Mouse (Mus musculus) layer of hippocampus, adult 2 months (tissue): ENCODE measurements around the gene Kif5c. TPM values are rescaled to one million over a fixed set of nuclear protein-coding genes. Genes with fewer than 3 reads are reported as not detected.

ENCODE experiments used
- DNase-seq, 2 experiments: peaks; one replicate each; pipeline ENCODE4 v3.0.0; 2022; ENCODE audit warnings: low spot score in 2 of 2
- H3K27ac ChIP-seq: fragments of 200-600 bp; 2 replicates; pipeline ENCODE4 v1.8.1; 2022
- H3K4me3 ChIP-seq: fragments of 200-600 bp; 2 replicates; pipeline ENCODE4 v1.8.1; 2022; ENCODE audit warnings: mild to moderate bottlenecking
- CTCF ChIP-seq: fragments of 200-600 bp; conservative IDR thresholded peaks from 2 replicates; pipeline ENCODE4 v1.8.1; 2022; ENCODE audit warnings: antibody characterized with exemption, mild to moderate bottlenecking, moderate library complexity
- total RNA-seq, 2 experiments: library from RNA; stranded (reverse); gene quantifications; 2 replicates each; pipeline ENCODE4 v1.2.3; 2021

The Kif5c gene
- total RNA-seq, 2 experiments from 2014 or later, result 467 to 553 TPM

DNA sequence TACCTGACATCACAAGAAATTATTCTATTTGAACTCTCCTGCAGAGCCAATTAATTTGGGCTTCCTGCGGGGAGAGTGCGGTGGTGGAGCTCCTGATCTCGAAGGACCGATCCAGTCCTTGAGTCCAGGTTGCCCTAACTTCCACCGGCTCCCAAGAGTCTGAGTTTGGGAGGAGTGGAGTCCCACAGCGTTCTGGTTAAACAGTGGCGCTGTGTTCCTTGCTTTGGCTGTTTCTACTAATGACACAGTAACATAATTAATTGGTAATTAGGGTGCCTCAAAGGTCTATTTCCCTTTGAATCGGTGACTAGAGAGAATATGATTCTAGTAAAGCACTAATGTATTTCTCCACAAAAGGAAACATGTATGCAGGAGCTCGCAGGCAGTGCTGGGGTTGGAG lies 103.2 kb downstream of the Kif5c start:
- DNase-seq, result no peak
- TF ChIP-seq CTCF, result no peak
- no peak overlapping the region for H3K4me3 ChIP-seq
- 0 out of 2 replicates have a peak overlapping the region, but pooled peaks have one; percentile 0 for H3K27ac ChIP-seq

DNA sequence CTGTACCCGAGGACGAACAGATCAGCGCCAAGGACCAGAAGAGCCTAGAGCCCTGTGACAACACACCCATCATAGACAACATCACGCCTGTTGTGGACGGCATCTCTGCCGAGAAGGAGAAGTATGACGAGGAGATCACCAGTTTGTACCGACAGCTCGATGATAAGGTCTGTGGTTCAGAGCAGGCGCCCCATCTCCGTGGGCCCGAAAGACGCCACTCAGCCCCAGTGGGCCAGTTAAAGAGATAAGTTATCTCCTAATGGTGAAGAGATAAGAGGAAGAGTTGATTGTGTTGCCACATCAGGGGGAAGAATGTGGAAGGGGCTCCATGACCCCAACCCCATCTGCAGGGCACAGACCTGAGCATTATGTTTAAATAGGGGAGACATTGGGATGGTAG lies 103.9 kb downstream of the Kif5c start:
- no peak for TF ChIP-seq CTCF
- no peak overlapping the region for H3K4me3 ChIP-seq
- no peak overlapping the region for H3K27ac ChIP-seq
- DNase-seq, result no peak

- peak overlapping the region; percentile 82 for H3K27ac ChIP-seq
- TF ChIP-seq CTCF, result no peak
- no peak overlapping the region for H3K4me3 ChIP-seq
- no peak for DNase-seq
Observed at GRCm38 (mm10) chr2:49726672-49727071, 107.6 kb downstream of the Kif5c start.

DNA sequence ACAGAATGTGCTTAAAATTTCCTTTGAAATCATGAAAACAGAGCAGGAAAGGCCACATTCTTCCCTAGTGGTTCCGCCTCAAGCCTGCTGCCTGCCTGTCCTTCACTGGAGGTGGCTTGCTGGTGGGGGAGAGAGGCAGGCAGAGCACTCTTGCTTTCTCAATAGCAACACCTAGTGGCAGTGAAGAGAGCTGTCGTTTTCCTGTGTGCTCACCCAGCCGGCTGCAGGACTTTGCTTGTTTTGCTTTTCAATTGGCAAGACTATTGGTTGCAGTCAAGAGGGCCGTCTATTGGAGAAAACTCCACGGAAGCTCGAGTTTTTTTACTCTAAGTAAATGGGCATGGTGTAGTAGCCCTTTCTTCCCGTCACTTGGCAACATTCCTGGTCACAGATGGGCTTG lies 108.1 kb downstream of the Kif5c start:
- peak; percentile 96 for TF ChIP-seq CTCF
- peak; percentile 66 to 84 for DNase-seq
- Histone ChIP-seq H3K4me3 (no peak overlapping the region), H3K27ac (peak overlapping the region; percentile 82)

- no peak for TF ChIP-seq CTCF
- H3K27ac ChIP-seq, result peak overlapping the region; percentile 64; the same call in 1 of the 2 replicates
- H3K4me3 ChIP-seq, result no peak overlapping the region
Observed at GRCm38 (mm10) chr2:49727686-49728085, 108.6 kb downstream of the Kif5c start.

DNA sequence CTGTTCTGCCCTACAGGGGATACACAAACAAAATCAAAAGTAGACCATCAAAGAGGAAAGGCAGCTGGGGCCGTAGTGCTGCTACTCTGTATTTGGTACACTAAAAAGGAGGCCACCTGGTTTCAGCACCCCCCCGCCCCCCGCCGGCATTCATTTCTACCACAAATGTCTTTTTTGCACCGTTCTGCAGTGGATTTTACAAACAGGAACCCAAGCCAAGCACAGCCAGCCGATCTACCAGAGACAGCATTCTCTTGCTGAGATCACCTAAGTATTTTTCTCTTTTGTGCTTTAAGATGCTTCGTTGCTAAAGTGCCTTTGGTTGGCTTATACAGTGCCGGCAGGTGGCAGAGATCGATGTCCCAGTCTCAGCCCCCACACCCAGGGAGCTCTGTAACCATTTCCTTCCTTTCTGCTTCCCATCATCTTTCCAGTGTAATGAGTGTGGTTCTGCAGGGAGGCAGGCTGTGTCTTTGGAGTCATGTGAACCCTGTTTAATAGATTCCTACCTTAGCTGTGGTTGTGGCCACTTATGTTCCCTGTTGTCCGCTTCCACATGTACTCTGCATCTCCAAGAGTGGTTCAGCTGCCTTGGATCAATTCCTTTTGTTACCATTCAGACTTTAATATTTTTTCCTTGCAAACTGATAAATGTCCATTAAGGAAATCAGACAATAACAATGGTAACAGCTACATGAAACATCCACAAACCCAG lies 110.0 kb downstream of the Kif5c start:
- Histone ChIP-seq H3K4me3 (no peak overlapping the region), H3K27ac (no peak overlapping the region)
- no peak for TF ChIP-seq CTCF
- DNase-seq, result no peak

More at GRCm38 (mm10) chr2:49727686-49728085, 108.6 kb downstream of the Kif5c start:
- DNase-seq, result peak in 1 of 2 experiments; percentile 34

DNA sequence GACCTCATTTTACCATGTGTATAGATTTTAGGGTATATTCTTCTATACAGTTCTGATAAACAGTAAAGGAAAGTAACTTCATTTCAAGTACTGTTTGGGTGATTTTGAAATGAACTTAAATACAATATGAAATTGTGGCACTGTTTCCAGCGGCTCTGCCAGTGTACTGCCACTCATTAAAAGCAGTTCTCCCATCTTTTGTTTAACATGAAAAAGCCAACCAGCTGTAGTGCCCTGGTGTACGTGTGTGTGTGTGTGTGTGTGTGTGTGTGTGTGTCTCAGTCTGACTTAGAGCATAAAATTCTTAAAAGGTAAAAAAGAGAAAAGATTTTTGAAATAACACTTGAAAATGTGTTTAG lies 110.5 kb downstream of the Kif5c start:
- DNase-seq, result no peak
- H3K4me3 ChIP-seq, result no peak overlapping the region
- H3K27ac ChIP-seq, result no peak overlapping the region
- no peak for TF ChIP-seq CTCF

DNA sequence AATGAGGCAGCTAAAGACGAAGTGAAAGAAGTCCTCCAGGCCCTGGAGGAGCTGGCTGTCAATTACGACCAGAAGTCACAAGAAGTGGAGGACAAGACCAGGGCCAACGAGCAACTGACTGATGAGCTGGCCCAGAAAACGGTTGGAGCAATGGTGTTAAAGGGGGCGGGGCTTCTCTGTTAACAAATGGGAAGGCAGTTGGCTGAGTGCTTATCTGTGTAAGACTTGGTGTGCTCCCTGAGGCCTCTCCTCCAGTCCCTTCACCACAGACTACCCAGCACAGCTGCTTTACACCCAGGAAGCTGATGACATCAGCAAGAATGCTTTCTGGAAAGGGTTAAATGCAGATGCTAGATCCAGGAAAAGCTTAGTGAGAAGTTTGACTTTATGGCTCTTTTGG lies 111.1 kb downstream of the Kif5c start:
- TF ChIP-seq CTCF, result no peak
- Histone ChIP-seq H3K27ac (no peak overlapping the region), H3K4me3 (no peak overlapping the region)
- no peak for DNase-seq

DNA sequence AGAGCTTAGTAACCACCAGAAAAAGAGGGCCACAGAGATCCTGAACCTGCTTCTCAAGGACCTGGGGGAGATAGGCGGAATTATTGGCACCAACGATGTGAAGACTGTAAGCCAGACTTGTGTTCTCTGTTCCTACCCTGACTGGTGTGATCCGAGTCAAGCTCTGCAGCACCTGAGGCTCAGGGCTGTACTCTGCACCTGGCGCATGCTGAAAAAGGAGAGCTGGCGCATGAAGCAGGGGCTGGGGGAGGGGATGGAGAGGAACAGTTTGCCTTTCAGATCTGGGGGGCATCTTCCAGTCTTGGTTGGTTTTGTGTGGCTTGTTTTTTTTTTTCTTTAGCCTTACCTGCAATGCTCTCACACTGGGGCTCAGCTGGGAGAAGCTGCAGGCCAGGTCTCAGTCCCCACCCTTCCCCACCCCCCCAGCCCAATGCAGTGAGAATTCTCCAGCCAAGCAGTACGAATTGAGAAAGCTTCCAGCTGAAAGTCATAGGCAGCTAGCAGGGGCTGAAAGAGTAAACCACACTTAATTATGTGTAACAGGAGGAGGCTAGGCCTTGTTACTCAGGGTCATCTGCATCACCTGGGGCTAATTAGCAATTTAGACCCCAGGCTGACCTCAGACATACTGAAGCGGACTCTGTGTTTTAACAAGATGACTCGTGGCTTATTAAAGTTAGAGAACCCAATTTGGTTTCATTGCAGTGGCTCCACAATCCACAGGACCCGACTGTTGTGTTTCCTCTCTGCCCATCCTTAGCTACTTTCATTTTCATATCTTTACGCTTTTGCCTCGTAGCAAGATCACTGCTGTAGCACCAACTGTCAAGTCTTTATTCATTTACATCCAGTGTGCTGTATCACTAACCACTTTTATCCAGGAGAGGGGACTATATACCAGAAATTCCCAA lies 113.9 kb downstream of the Kif5c start:
- Histone ChIP-seq H3K4me3 (no peak overlapping the region), H3K27ac (peak overlapping the region; percentile 33)
- DNase-seq, result no peak
- no peak for TF ChIP-seq CTCF

DNA sequence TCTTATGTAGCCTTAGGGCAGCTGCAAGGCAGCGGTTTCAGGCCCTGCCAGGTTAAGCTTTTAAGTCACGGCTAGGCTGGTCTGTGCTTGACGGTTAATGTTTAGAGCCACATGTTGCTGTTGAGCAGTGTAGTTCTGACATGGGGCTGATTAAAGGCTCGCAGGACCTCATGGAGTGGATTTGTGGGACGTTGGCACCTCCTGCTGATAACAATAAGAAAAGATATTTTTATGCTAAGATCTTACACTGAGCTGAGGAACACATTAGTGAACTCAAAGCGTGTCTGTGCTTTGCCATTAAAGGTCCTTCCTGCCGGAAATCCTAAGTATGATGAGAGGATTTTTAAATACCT lies 114.5 kb downstream of the Kif5c start:
- TF ChIP-seq CTCF, result no peak
- no peak for DNase-seq
- Histone ChIP-seq H3K4me3 (no peak overlapping the region), H3K27ac (peak overlapping the region; percentile 33)

DNA sequence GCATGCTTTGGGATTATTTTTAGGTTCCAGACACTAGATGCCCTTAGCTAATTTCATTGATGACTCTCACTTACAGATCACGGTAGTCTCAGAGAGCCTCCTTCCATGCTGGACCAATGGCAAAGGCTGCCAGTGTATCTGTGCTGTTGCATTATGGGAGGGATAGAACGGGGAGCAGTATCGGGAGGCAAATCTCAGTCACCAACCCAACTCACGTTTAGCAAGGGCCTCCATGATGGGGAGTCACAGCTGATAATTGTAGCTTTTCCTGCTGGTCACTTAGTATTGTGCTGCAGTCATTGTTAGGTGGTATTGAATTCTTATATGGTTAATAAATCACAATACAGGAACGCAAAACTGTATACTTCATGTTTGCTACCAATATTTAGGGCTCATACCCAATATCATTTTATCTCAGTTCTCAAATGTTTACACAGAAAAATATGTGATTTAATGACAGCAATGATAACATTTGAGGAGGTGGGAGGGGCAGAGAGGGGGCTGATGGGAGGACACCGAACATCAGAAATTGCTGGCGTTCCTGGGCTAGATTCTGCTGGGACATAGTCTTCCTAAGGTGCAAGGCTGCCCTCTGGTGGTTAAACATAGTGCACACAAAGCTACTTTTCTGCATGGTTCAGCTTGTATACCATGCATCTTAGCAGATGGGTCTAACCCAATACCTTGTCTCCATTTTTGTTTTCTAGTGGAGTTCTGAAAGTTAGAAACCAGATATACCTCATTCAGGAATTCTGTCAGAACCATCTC lies 115.1 kb downstream of the Kif5c start:
- Histone ChIP-seq H3K4me3 (no peak overlapping the region), H3K27ac (peak overlapping the region; percentile 33)
- DNase-seq, result peak; percentile 72 to 80
- TF ChIP-seq CTCF, result peak; percentile 99

- DNase-seq, result no peak
- TF ChIP-seq CTCF, result no peak
- H3K4me3 ChIP-seq, result no peak overlapping the region
- H3K27ac ChIP-seq, result no peak overlapping the region
Observed at GRCm38 (mm10) chr2:49735386-49735785, 116.3 kb downstream of the Kif5c start.

- DNase-seq, result no peak
- Histone ChIP-seq H3K27ac (peak overlapping the region; percentile 36; the same call in 1 of the 2 replicates), H3K4me3 (no peak overlapping the region)
- TF ChIP-seq CTCF, result no peak
Observed at GRCm38 (mm10) chr2:49739046-49739445, 119.9 kb downstream of the Kif5c start.
